Mouse (Mus musculus): ENCODE data around the gene Epyc. TPM values are rescaled to one million over a fixed set of nuclear protein-coding genes. Genes with fewer than 3 reads are reported as not detected.

The Epyc gene
- under 1 TPM; 0.24 to 0.55 (median 0.31) TPM for total RNA-seq (2022)

- no peak for DNase-seq (ENCODE audit: low spot score)
Measured at GRCm38 (mm10) chr10:97643768-97644167, at the start of gene Epyc. Gene Epyc, plus strand, starts transcription at chr10:97644068.

- no peak for DNase-seq (ENCODE audit: low spot score)
Measured at GRCm38 (mm10) chr10:97595680-97596079, 48.2 kb upstream of the Epyc start.

GRCm38 (mm10) chr10:97601744-97602143 is 42.1 kb upstream of the Epyc start:
- no peak for DNase-seq (ENCODE audit: low spot score)

- DNase-seq (ENCODE audit: low spot score): no peak
Measured at GRCm38 (mm10) chr10:97603256-97603655, 40.6 kb upstream of the Epyc start.

- DNase-seq (ENCODE audit: low spot score): no peak
Measured at GRCm38 (mm10) chr10:97606579-97606978, 37.3 kb upstream of the Epyc start, which contains the start of gene Kera. Gene Kera, plus strand, starts transcription at chr10:97606879.

GRCm38 (mm10) chr10:97622328-97622727 is 21.5 kb upstream of the Epyc start:
- no peak for DNase-seq (ENCODE audit: low spot score)

GRCm38 (mm10) chr10:97624381-97624780 is 19.5 kb upstream of the Epyc start:
- DNase-seq (ENCODE audit: low spot score): no peak

- DNase-seq (ENCODE audit: low spot score): no peak
Measured at GRCm38 (mm10) chr10:97625116-97625515, 18.8 kb upstream of the Epyc start.

GRCm38 (mm10) chr10:97626543-97626942 is 17.3 kb upstream of the Epyc start:
- DNase-seq (ENCODE audit: low spot score): no peak

- DNase-seq (ENCODE audit: low spot score): no peak
Measured at GRCm38 (mm10) chr10:97631061-97631460, 12.8 kb upstream of the Epyc start.

GRCm38 (mm10) chr10:97641926-97642325 is 1.9 kb upstream of the Epyc start:
- DNase-seq (ENCODE audit: low spot score): no peak

- DNase-seq (ENCODE audit: low spot score): no peak
Measured at GRCm38 (mm10) chr10:97650334-97650733, 6.5 kb downstream of the Epyc start.

GRCm38 (mm10) chr10:97659489-97659888 is 15.6 kb downstream of the Epyc start:
- no peak for DNase-seq (ENCODE audit: low spot score)

- DNase-seq (ENCODE audit: low spot score): no peak
Measured at GRCm38 (mm10) chr10:97668656-97669055, 24.8 kb downstream of the Epyc start.

- peak; percentile 24 for DNase-seq (ENCODE audit: low spot score)
Measured at GRCm38 (mm10) chr10:97670202-97670601, 26.3 kb downstream of the Epyc start.

- DNase-seq (ENCODE audit: low spot score): no peak
Measured at GRCm38 (mm10) chr10:97673239-97673638, 29.4 kb downstream of the Epyc start.

- DNase-seq (ENCODE audit: low spot score): no peak
Measured at GRCm38 (mm10) chr10:97682981-97683380, 39.1 kb downstream of the Epyc start.

GRCm38 (mm10) chr10:97687198-97687597 is 43.3 kb downstream of the Epyc start:
- peak; percentile 55 for DNase-seq (ENCODE audit: low spot score)

- no peak for DNase-seq (ENCODE audit: low spot score)
Measured at GRCm38 (mm10) chr10:97689425-97689824, 45.6 kb downstream of the Epyc start.

- no peak for DNase-seq (ENCODE audit: low spot score)
Measured at GRCm38 (mm10) chr10:97692913-97693312, 49.0 kb downstream of the Epyc start, which contains the start of gene Ccer1. Gene Ccer1, plus strand, starts transcription at chr10:97693059.

- no peak for DNase-seq (ENCODE audit: low spot score)
Measured at GRCm38 (mm10) chr10:97693398-97694135, 49.7 kb downstream of the Epyc start.

- DNase-seq (ENCODE audit: low spot score): no peak
Measured at GRCm38 (mm10) chr10:97702321-97702720, 58.5 kb downstream of the Epyc start.

GRCm38 (mm10) chr10:97704562-97704961 is 60.7 kb downstream of the Epyc start:
- DNase-seq (ENCODE audit: low spot score): peak; percentile 40

- no peak for DNase-seq (ENCODE audit: low spot score)
Measured at GRCm38 (mm10) chr10:97712687-97713086, 68.8 kb downstream of the Epyc start.
